Mouse (Mus musculus): ENCODE measurements around the gene Nxn. TPM values are rescaled to one million over a fixed set of nuclear protein-coding genes. Genes with fewer than 3 reads are reported as not detected.

The Nxn gene
- polyA plus RNA-seq, 1 experiment from 2014 or later, result 2.6 TPM

DNA sequence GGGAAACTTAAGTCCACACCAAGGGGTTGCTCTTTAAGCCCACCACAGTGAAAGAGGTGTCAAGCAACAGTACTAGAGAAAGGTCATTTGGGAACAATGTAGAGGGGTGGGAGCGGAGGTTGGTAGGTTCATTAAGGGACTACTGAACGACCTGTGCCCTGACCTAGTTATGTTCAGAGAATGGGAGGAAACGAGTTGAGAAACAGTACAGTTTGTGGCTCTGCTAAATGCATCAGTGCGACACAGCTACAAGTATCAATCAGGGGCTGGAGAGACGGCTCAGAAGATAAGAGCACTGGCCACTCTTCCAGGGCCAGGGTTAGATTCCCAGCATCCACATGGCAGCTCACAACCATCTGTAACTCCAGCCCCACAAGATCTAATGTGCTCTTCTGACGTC lies 84.8 kb downstream of the Nxn start:
- WGBS (ENCODE audit: insufficient replicate concordance), result 49% methylated on average over 6 of the region's 6 CpGs
- Histone ChIP-seq H3K9me3 (replicated peaks; ENCODE audit: control insufficient read depth, low read length) (no peaks in the 10 kb centered on the region), H3K4me2 (ENCODE audit: low read depth, low read length) (no peak overlapping the region), H3K36me3 (ENCODE audit: control insufficient read depth, insufficient read depth) (no peaks in the 10 kb centered on the region), H3K4me1 (ENCODE audit: control insufficient read depth, low read depth, low read length) (no peaks in the 10 kb centered on the region), H3K27ac (ENCODE audit: low read length) (no peak overlapping the region), H3K4me3 (ENCODE audit: low read depth, low read length) (no peak overlapping the region), H3K9ac (ENCODE audit: low read depth, low read length) (no peak overlapping the region), H3K27me3 (ENCODE audit: control insufficient read depth, insufficient read depth, low read depth, low read length) (no peaks in the 10 kb centered on the region)
- ATAC-seq (ENCODE audit: low read depth), result no peak

DNA sequence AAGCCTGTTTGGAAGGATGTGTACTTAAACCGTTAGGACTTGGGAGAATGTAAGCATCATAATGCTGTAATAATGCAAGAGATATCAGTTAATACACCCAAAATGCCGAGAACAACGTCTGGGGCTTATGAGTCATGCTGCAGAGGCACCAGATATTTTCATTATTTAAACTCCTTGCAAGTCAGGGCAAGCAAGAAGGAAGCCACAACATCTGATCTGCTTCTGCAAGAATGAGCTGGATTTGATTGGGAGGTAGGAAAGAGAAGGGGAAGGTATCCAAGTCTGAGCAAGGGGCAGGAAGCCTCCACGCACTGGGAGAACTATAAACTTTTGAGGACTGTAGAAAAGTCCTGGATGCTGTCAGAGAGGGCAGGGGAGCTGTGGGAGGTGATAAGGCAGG lies 86.1 kb downstream of the Nxn start:
- H3K4me3 ChIP-seq (ENCODE audit: low read depth, low read length), result no peak overlapping the region
- H3K4me2 ChIP-seq (ENCODE audit: low read depth, low read length), result no peak overlapping the region
- no peaks in the 10 kb centered on the region for H3K36me3 ChIP-seq (ENCODE audit: control insufficient read depth, insufficient read depth)
- WGBS (ENCODE audit: insufficient replicate concordance), result 33% methylated on average over 4 of the region's 4 CpGs
- H3K9ac ChIP-seq (ENCODE audit: low read depth, low read length), result no peak overlapping the region
- H3K4me1 ChIP-seq (ENCODE audit: control insufficient read depth, low read depth, low read length), result no peaks in the 10 kb centered on the region
- H3K27me3 ChIP-seq (ENCODE audit: control insufficient read depth, insufficient read depth, low read depth, low read length), result no peaks in the 10 kb centered on the region
- H3K27ac ChIP-seq (ENCODE audit: low read length), result no peak overlapping the region
- no peak for ATAC-seq (ENCODE audit: low read depth)
- no peaks in the 10 kb centered on the region for H3K9me3 ChIP-seq (replicated peaks; ENCODE audit: control insufficient read depth, low read length)

DNA sequence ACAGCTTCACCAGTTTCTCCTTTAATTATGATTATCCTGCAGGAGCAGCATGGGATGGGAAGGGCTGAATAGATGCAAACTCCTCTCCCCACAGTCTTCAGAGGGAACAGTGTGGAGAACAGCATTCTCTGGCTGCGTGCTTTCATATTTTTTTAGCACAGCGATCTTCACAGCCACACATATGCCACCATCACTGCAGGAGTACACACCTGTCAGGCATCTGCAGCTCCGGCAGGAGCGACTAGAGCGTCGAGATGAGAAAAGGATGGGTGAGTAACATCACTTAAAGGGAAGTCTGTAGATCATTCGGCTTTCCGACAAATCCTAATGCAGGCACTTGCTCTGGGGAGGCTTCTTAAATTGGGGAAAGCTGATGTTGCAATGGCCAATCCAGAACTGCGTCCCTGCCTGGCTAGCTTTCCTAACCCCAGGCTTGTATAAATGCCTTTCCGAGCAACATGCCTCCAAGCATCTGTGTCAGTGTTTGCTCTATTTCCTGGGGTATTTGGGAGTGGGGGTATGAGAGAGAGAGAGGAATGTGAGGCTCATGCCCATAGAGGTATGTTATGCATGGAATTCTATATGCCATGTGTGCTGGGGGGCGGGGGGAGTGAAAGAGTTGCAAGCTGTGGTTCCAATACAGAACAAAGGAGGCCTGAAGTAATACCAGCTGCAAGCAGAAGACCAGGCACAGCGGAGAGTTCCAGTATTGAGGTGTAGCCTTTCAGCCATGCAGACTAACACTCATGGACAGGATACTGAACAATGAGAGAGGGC lies 87.5 kb downstream of the Nxn start:
- ATAC-seq (ENCODE audit: low read depth), result no peak
- no peak overlapping the region for H3K4me2 ChIP-seq (ENCODE audit: low read depth, low read length)
- 73% methylated on average over 12 of the region's 12 CpGs for WGBS (ENCODE audit: insufficient replicate concordance)

DNA sequence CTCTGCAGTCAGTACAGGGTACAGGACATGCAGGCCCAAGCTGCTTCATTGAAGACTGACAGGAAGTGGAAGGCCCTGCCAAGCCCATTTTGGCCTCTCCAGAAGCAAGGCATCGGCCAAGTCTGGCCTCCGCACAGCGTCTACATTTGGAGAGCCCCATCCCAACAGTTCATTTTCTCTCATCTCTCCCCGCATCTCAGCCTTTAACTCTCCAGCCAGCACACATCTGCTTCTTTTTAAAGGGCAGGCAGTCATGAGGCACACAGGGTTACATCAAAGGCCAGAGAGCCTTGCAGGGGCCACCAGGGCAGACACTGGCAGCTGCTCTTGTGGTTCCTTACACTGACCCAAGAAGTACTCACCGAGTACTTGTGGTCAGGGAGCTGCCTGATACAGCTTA lies 89.1 kb downstream of the Nxn start:
- Histone ChIP-seq H3K4me3 (ENCODE audit: low read depth, low read length) (no peak overlapping the region), H3K9ac (ENCODE audit: low read depth, low read length) (no peak overlapping the region), H3K4me2 (ENCODE audit: low read depth, low read length) (no peak overlapping the region), H3K27me3 (ENCODE audit: control insufficient read depth, insufficient read depth, low read depth, low read length) (no peaks in the 10 kb centered on the region), H3K4me1 (ENCODE audit: control insufficient read depth, low read depth, low read length) (no peaks in the 10 kb centered on the region), H3K27ac (ENCODE audit: low read length) (no peak overlapping the region), H3K36me3 (ENCODE audit: control insufficient read depth, insufficient read depth) (no peaks in the 10 kb centered on the region), H3K9me3 (replicated peaks; ENCODE audit: control insufficient read depth, low read length) (no peaks in the 10 kb centered on the region)
- no peak for ATAC-seq (ENCODE audit: low read depth)
- WGBS (ENCODE audit: insufficient replicate concordance), result 48% methylated on average over 5 of the region's 5 CpGs

More for the DNA sequence above, 87.5 kb downstream of the Nxn start:
- Histone ChIP-seq H3K27ac (ENCODE audit: low read length) (no peak overlapping the region), H3K4me3 (ENCODE audit: low read depth, low read length) (no peak overlapping the region), H3K36me3 (ENCODE audit: control insufficient read depth, insufficient read depth) (no peaks in the 10 kb centered on the region), H3K27me3 (ENCODE audit: control insufficient read depth, insufficient read depth, low read depth, low read length) (no peaks in the 10 kb centered on the region), H3K9ac (ENCODE audit: low read depth, low read length) (no peak overlapping the region), H3K4me1 (ENCODE audit: control insufficient read depth, low read depth, low read length) (no peaks in the 10 kb centered on the region), H3K9me3 (replicated peaks; ENCODE audit: control insufficient read depth, low read length) (no peaks in the 10 kb centered on the region)

DNA sequence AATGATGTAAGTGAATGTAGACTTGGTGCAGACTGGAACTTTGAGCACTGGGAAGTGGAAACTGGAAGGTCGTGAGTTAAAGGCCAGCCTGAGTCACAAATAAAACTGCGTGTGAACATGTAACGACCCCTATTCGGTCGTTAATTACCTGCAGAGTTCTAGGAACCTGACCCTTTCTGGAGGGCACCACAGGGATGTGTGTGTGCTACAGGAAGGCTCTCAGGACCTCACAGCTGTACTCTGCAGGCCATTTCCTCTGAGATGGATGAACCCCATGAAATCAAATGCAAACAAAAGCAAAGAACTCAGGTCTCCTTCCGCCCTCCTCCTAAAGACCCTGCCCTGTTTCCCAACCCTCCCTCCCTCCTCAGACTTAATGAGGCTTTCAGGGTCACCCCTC lies 89.9 kb downstream of the Nxn start:
- no peak overlapping the region for H3K4me3 ChIP-seq (ENCODE audit: low read depth, low read length)
- H3K9me3 ChIP-seq (replicated peaks; ENCODE audit: control insufficient read depth, low read length), result no peaks in the 10 kb centered on the region
- no peaks in the 10 kb centered on the region for H3K4me1 ChIP-seq (ENCODE audit: control insufficient read depth, low read depth, low read length)
- 57% methylated on average over 6 of the region's 6 CpGs for WGBS (ENCODE audit: insufficient replicate concordance)
- no peaks in the 10 kb centered on the region for H3K36me3 ChIP-seq (ENCODE audit: control insufficient read depth, insufficient read depth)
- H3K27ac ChIP-seq (ENCODE audit: low read length), result no peak overlapping the region
- no peaks in the 10 kb centered on the region for H3K27me3 ChIP-seq (ENCODE audit: control insufficient read depth, insufficient read depth, low read depth, low read length)
- H3K9ac ChIP-seq (ENCODE audit: low read depth, low read length), result no peak overlapping the region
- no peak overlapping the region for H3K4me2 ChIP-seq (ENCODE audit: low read depth, low read length)
- ATAC-seq (ENCODE audit: low read depth), result no peak

DNA sequence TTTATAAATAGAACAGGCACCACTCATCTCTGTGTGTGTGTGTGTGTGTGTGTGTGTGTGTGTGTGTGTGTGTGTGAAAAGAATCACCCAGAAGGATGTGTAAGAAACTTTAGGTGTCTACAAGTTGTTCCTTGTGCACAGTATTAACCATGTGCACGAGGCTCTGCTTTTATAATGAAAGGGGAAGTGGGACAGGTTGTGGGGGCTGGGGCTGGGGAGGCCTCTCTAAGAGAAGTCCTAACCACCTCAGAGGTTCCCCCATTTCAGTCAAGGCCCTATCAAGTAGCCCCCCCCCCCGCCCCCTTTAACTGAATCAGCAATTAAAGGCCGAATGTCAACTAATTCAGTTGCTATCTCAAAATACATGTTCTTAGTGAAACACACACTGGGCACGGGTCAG lies 92.2 kb downstream of the Nxn start:
- no peak for ATAC-seq (ENCODE audit: low read depth)
- H3K27ac ChIP-seq (ENCODE audit: low read length), result no peak overlapping the region
- no peaks in the 10 kb centered on the region for H3K4me1 ChIP-seq (ENCODE audit: control insufficient read depth, low read depth, low read length)
- H3K4me2 ChIP-seq (ENCODE audit: low read depth, low read length), result no peak overlapping the region
- no peaks in the 10 kb centered on the region for H3K27me3 ChIP-seq (ENCODE audit: control insufficient read depth, insufficient read depth, low read depth, low read length)
- no peak overlapping the region for H3K9ac ChIP-seq (ENCODE audit: low read depth, low read length)
- H3K4me3 ChIP-seq (ENCODE audit: low read depth, low read length), result no peak overlapping the region
- WGBS (ENCODE audit: insufficient replicate concordance), result 12% methylated on average over 4 of the region's 4 CpGs
- no peaks in the 10 kb centered on the region for H3K36me3 ChIP-seq (ENCODE audit: control insufficient read depth, insufficient read depth)
- H3K9me3 ChIP-seq (replicated peaks; ENCODE audit: control insufficient read depth, low read length), result no peaks in the 10 kb centered on the region

DNA sequence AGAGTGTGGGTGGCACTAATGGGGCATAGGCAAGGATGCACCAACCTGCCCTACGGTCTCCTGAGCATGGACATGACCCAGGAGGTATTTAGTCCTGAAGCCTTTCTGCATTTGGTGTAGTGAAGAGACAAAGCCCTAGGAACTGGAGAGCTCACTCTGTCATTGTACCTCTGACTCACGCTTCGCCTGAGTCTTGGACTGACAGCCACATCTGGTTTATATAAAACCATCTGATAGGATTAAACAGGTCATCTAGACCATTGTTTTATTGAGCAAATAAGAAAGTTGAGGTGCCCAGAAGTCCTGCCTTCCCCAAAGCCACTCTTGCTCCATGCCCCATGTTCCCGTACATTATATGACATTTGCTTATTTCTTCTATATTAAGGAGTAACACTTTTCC lies 93.4 kb downstream of the Nxn start:
- H3K36me3 ChIP-seq (ENCODE audit: control insufficient read depth, insufficient read depth), result no peaks in the 10 kb centered on the region
- H3K9me3 ChIP-seq (replicated peaks; ENCODE audit: control insufficient read depth, low read length), result no peaks in the 10 kb centered on the region
- H3K27ac ChIP-seq (ENCODE audit: low read length), result no peak overlapping the region
- no peak overlapping the region for H3K4me2 ChIP-seq (ENCODE audit: low read depth, low read length)
- no peak for ATAC-seq (ENCODE audit: low read depth)
- H3K9ac ChIP-seq (ENCODE audit: low read depth, low read length), result no peak overlapping the region
- no peaks in the 10 kb centered on the region for H3K27me3 ChIP-seq (ENCODE audit: control insufficient read depth, insufficient read depth, low read depth, low read length)
- 70% methylated on average over 4 of the region's 4 CpGs for WGBS (ENCODE audit: insufficient replicate concordance)
- no peak overlapping the region for H3K4me3 ChIP-seq (ENCODE audit: low read depth, low read length)
- H3K4me1 ChIP-seq (ENCODE audit: control insufficient read depth, low read depth, low read length), result no peaks in the 10 kb centered on the region

DNA sequence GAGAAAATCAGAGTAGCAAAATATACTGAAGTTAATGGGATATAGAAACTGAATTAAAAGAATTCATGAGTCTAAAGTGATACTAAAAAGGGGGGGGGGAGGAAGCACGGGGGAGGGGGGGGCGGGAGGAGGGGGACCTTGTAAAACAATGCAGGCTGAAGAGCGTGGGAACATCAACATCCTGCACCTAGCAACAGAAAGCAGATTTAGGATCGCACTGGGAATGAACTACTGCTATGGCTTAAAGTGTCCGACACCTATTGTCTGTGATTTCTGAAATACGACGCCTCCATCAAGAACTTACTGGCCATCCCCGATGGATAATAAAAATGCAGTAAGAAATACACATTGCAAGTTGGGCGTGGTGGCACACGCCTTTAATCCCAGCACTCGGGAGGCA lies 95.6 kb downstream of the Nxn start:
- H3K4me1 ChIP-seq (ENCODE audit: control insufficient read depth, low read depth, low read length), result no peaks in the 10 kb centered on the region
- no peaks in the 10 kb centered on the region for H3K9me3 ChIP-seq (replicated peaks; ENCODE audit: control insufficient read depth, low read length)
- no peak overlapping the region for H3K4me2 ChIP-seq (ENCODE audit: low read depth, low read length)
- H3K36me3 ChIP-seq (ENCODE audit: control insufficient read depth, insufficient read depth), result no peaks in the 10 kb centered on the region
- no peak for ATAC-seq (ENCODE audit: low read depth)
- no peak overlapping the region for H3K27ac ChIP-seq (ENCODE audit: low read length)
- H3K27me3 ChIP-seq (ENCODE audit: control insufficient read depth, insufficient read depth, low read depth, low read length), result no peaks in the 10 kb centered on the region
- 64% methylated on average over 10 of the region's 11 CpGs for WGBS (ENCODE audit: insufficient replicate concordance)
- no peak overlapping the region for H3K4me3 ChIP-seq (ENCODE audit: low read depth, low read length)
- no peak overlapping the region for H3K9ac ChIP-seq (ENCODE audit: low read depth, low read length)

DNA sequence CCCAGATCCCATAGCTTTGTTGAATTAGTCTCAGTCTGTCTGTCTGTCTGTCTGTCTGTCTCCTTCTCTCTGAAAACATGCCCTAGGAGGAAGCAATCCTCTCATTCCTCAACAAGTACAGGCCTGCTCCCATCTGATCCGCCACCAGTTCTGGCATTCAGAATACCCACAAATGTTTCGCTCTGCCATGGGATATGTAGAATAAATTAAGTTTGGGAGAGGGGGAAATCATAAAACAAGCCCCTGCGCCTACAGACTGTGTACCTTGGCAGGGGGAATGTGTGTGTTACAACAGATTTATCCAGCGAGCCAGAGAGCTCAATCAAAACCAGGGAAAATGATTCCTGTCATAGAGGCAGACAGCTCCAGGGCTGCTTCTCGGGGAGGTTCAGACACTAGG lies 98.1 kb downstream of the Nxn start:
- 56% methylated on average over 5 of the region's 5 CpGs for WGBS (ENCODE audit: insufficient replicate concordance)

More for the DNA sequence above, 98.1 kb downstream of the Nxn start:
- Histone ChIP-seq H3K4me1 (ENCODE audit: control insufficient read depth, low read depth, low read length) (no peaks in the 10 kb centered on the region), H3K4me2 (ENCODE audit: low read depth, low read length) (no peak overlapping the region), H3K27me3 (ENCODE audit: control insufficient read depth, insufficient read depth, low read depth, low read length) (no peaks in the 10 kb centered on the region), H3K27ac (ENCODE audit: low read length) (no peak overlapping the region), H3K4me3 (ENCODE audit: low read depth, low read length) (no peak overlapping the region), H3K9me3 (replicated peaks; ENCODE audit: control insufficient read depth, low read length) (no peaks in the 10 kb centered on the region), H3K9ac (ENCODE audit: low read depth, low read length) (no peak overlapping the region), H3K36me3 (ENCODE audit: control insufficient read depth, insufficient read depth) (no peaks in the 10 kb centered on the region)
- no peak for ATAC-seq (ENCODE audit: low read depth)
